Mouse (Mus musculus): ENCODE measurements around the gene St6galnac1. TPM values are rescaled to one million over a fixed set of nuclear protein-coding genes. Genes with fewer than 3 reads are reported as not detected.

St6galnac1 gene
- polyA plus RNA-seq, 1 experiment from 2014 or later: not detected

GRCm38 (mm10) chr11:116808811-116809395 is 33.6 kb upstream of the St6galnac1 start:
- no peak overlapping the region for H3K4me2 ChIP-seq (ENCODE audit: low read length)
- no peaks in the 10 kb centered on the region for H3K9me3 ChIP-seq (replicated peaks; ENCODE audit: control insufficient read depth, low read length, poor library complexity, severe bottlenecking)
- 78% methylated on average over 11 of the region's 11 CpGs for WGBS
- no peaks in the 10 kb centered on the region for H3K27me3 ChIP-seq (ENCODE audit: control insufficient read depth, insufficient read depth, low read depth, low read length)
- H3K4me1 ChIP-seq (ENCODE audit: control insufficient read depth, insufficient read depth, low read length): peaks cover 39% of the 10 kb centered on the region
- H3K9ac ChIP-seq (ENCODE audit: low read depth, low read length): no peak overlapping the region
- H3K36me3 ChIP-seq (ENCODE audit: control insufficient read depth, insufficient read depth, low read length): no peaks in the 10 kb centered on the region
- H3K4me3 ChIP-seq (ENCODE audit: low read depth, low read length): no peak overlapping the region
- no peak for ATAC-seq
- no peak overlapping the region for H3K27ac ChIP-seq (ENCODE audit: low read length)

DNA sequence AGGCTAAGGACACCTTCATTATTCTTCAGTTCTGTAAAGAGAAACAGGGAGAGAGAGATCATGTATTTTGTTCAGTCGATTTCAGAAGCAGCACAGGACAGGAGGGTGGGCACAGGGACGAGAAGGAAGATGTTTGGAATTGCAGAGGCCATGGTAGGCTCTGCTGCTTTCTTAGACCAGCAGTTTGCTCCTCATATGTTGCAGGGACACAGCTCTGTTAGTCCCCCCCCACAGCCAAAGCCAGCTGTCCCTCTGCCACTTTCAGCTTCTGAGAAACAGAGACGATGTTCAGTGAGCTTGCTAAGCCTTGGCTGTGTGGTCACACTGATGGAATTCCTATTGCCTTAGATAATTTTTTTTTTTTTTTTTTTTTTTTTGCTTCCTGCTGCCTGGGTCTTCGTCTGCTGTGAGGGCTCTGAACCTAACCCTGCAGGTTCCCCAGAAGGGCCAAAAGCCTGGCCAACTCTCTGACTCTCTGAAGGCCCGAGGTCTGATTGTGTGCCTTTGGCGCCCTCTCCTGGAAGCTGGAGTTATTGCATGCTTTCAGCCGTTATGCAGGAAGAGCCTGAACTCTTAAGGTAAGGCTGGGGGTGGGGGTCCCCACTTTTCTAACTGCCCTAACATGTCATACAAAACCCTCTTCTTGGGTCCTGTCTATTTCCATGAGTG is 32.8 kb upstream of the St6galnac1 start:
- Histone ChIP-seq H3K27ac (ENCODE audit: low read length) (no peak overlapping the region; the same call in 1 of the 2 replicates), H3K4me3 (ENCODE audit: low read depth, low read length) (no peak overlapping the region), H3K9ac (ENCODE audit: low read depth, low read length) (no peak overlapping the region; the same call in 1 of the 2 replicates), H3K4me1 (ENCODE audit: control insufficient read depth, insufficient read depth, low read length) (peaks cover 31% of the 10 kb centered on the region), H3K4me2 (ENCODE audit: low read length) (no peak overlapping the region), H3K9me3 (replicated peaks; ENCODE audit: control insufficient read depth, low read length, poor library complexity, severe bottlenecking) (no peaks in the 10 kb centered on the region), H3K36me3 (ENCODE audit: control insufficient read depth, insufficient read depth, low read length) (no peaks in the 10 kb centered on the region), H3K27me3 (ENCODE audit: control insufficient read depth, insufficient read depth, low read depth, low read length) (no peaks in the 10 kb centered on the region)
- ATAC-seq: no peak
- WGBS: 21% methylated on average over 7 of the region's 7 CpGs

GRCm38 (mm10) chr11:116807526-116807925 is 32.2 kb upstream of the St6galnac1 start:
- Histone ChIP-seq H3K4me3 (ENCODE audit: low read depth, low read length) (no peak overlapping the region), H3K27ac (ENCODE audit: low read length) (no peak overlapping the region; the same call in 1 of the 2 replicates), H3K36me3 (ENCODE audit: control insufficient read depth, insufficient read depth, low read length) (no peaks in the 10 kb centered on the region), H3K9me3 (replicated peaks; ENCODE audit: control insufficient read depth, low read length, poor library complexity, severe bottlenecking) (no peaks in the 10 kb centered on the region), H3K9ac (ENCODE audit: low read depth, low read length) (no peak overlapping the region), H3K4me2 (ENCODE audit: low read length) (no peak overlapping the region), H3K4me1 (ENCODE audit: control insufficient read depth, insufficient read depth, low read length) (peaks cover 26% of the 10 kb centered on the region), H3K27me3 (ENCODE audit: control insufficient read depth, insufficient read depth, low read depth, low read length) (no peaks in the 10 kb centered on the region)
- no peak for ATAC-seq
- WGBS: 74% methylated on average over 3 of the region's 3 CpGs

- no peak overlapping the region for H3K4me2 ChIP-seq (ENCODE audit: low read length)
- 53% methylated on average over 7 of the region's 7 CpGs for WGBS
- no peak overlapping the region for H3K4me3 ChIP-seq (ENCODE audit: low read depth, low read length)
Observed at GRCm38 (mm10) chr11:116807116-116807515, 31.8 kb upstream of the St6galnac1 start.

GRCm38 (mm10) chr11:116806136-116807071 is 31.1 kb upstream of the St6galnac1 start:
- Histone ChIP-seq H3K4me3 (ENCODE audit: low read depth, low read length) (no peak overlapping the region), H3K27ac (ENCODE audit: low read length) (no peak overlapping the region), H3K4me1 (ENCODE audit: control insufficient read depth, insufficient read depth, low read length) (peaks cover 17% of the 10 kb centered on the region), H3K36me3 (ENCODE audit: control insufficient read depth, insufficient read depth, low read length) (no peaks in the 10 kb centered on the region), H3K9ac (ENCODE audit: low read depth, low read length) (no peak overlapping the region), H3K9me3 (replicated peaks; ENCODE audit: control insufficient read depth, low read length, poor library complexity, severe bottlenecking) (no peaks in the 10 kb centered on the region), H3K27me3 (ENCODE audit: control insufficient read depth, insufficient read depth, low read depth, low read length) (no peaks in the 10 kb centered on the region), H3K4me2 (ENCODE audit: low read length) (no peak overlapping the region)
- WGBS: 72% methylated on average over 15 of the region's 15 CpGs
- ATAC-seq: no peak

More at GRCm38 (mm10) chr11:116807116-116807515, 31.8 kb upstream of the St6galnac1 start:
- Histone ChIP-seq H3K9ac (ENCODE audit: low read depth, low read length) (no peak overlapping the region), H3K9me3 (replicated peaks; ENCODE audit: control insufficient read depth, low read length, poor library complexity, severe bottlenecking) (no peaks in the 10 kb centered on the region), H3K27ac (ENCODE audit: low read length) (no peak overlapping the region), H3K36me3 (ENCODE audit: control insufficient read depth, insufficient read depth, low read length) (no peaks in the 10 kb centered on the region), H3K27me3 (ENCODE audit: control insufficient read depth, insufficient read depth, low read depth, low read length) (no peaks in the 10 kb centered on the region), H3K4me1 (ENCODE audit: control insufficient read depth, insufficient read depth, low read length) (peaks cover 22% of the 10 kb centered on the region)
- no peak for ATAC-seq

GRCm38 (mm10) chr11:116802709-116803108 is 27.4 kb upstream of the St6galnac1 start:
- Histone ChIP-seq H3K36me3 (ENCODE audit: control insufficient read depth, insufficient read depth, low read length) (no peaks in the 10 kb centered on the region), H3K27me3 (ENCODE audit: control insufficient read depth, insufficient read depth, low read depth, low read length) (no peaks in the 10 kb centered on the region)
- 90% methylated on average over 5 of the region's 5 CpGs for WGBS

DNA sequence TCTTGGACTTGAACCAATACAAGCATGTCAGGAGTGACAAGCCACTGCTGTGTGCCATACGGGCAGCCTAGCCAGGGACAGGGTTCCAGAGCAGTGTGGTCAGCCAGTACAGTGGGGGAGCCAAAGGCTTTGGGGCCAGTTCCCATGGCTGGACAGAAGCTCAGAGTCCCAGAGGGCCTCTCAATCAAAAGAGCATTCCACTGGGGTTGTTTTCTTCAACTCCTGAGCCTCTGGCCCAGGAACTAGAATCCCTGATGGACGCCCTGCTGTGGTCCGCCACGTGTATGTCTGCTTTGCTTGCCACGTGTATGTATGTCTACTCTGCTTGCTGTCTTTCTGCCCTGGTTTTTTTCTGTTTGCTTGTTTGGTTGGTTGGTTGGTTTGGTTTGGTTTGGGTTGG is 25.8 kb upstream of the St6galnac1 start:
- ATAC-seq: no peak
- Histone ChIP-seq H3K9ac (ENCODE audit: low read depth, low read length) (no peak overlapping the region), H3K36me3 (ENCODE audit: control insufficient read depth, insufficient read depth, low read length) (no peaks in the 10 kb centered on the region), H3K4me2 (ENCODE audit: low read length) (no peak overlapping the region), H3K9me3 (replicated peaks; ENCODE audit: control insufficient read depth, low read length, poor library complexity, severe bottlenecking) (no peaks in the 10 kb centered on the region), H3K27ac (ENCODE audit: low read length) (no peak overlapping the region), H3K4me1 (ENCODE audit: control insufficient read depth, insufficient read depth, low read length) (no peaks in the 10 kb centered on the region), H3K4me3 (ENCODE audit: low read depth, low read length) (no peak overlapping the region), H3K27me3 (ENCODE audit: control insufficient read depth, insufficient read depth, low read depth, low read length) (no peaks in the 10 kb centered on the region)
- 69% methylated on average over 5 of the region's 5 CpGs for WGBS

More at GRCm38 (mm10) chr11:116802709-116803108, 27.4 kb upstream of the St6galnac1 start:
- Histone ChIP-seq H3K4me2 (ENCODE audit: low read length) (no peak overlapping the region), H3K27ac (ENCODE audit: low read length) (no peak overlapping the region), H3K9me3 (replicated peaks; ENCODE audit: control insufficient read depth, low read length, poor library complexity, severe bottlenecking) (no peaks in the 10 kb centered on the region), H3K9ac (ENCODE audit: low read depth, low read length) (no peak overlapping the region), H3K4me3 (ENCODE audit: low read depth, low read length) (no peak overlapping the region), H3K4me1 (ENCODE audit: control insufficient read depth, insufficient read depth, low read length) (peaks cover 4% of the 10 kb centered on the region; the same call in 1 of the 2 replicates)
- no peak for ATAC-seq

DNA sequence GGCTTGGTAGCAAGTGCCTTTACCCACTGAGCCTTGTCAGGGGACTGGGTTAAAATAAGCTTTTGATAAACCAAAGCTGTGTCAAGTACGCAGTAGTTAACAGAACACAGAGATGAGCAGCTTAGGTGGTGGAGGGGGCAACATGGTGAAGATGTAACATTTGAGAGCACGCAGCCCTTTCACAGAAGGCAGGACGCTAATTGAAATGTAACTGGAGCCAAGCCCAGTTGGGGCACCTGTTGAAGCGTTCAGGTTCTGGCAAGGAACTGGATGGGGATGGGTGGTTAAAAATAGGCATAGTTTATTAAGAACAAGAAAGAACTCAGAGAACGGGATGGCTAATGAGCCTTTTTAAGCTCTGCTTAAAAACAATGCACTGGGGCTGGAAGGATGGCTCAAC is 24.1 kb upstream of the St6galnac1 start:
- WGBS: 93% methylated on average over 5 of the region's 5 CpGs
- H3K36me3 ChIP-seq (ENCODE audit: control insufficient read depth, insufficient read depth, low read length): no peaks in the 10 kb centered on the region
- no peak overlapping the region for H3K4me3 ChIP-seq (ENCODE audit: low read depth, low read length)
- H3K4me1 ChIP-seq (ENCODE audit: control insufficient read depth, insufficient read depth, low read length): no peaks in the 10 kb centered on the region
- ATAC-seq: no peak
- no peak overlapping the region for H3K4me2 ChIP-seq (ENCODE audit: low read length)
- no peaks in the 10 kb centered on the region for H3K9me3 ChIP-seq (replicated peaks; ENCODE audit: control insufficient read depth, low read length, poor library complexity, severe bottlenecking)
- H3K27ac ChIP-seq (ENCODE audit: low read length): no peak overlapping the region
- no peaks in the 10 kb centered on the region for H3K27me3 ChIP-seq (ENCODE audit: control insufficient read depth, insufficient read depth, low read depth, low read length)
- H3K9ac ChIP-seq (ENCODE audit: low read depth, low read length): no peak overlapping the region
